Mouse (Mus musculus): ENCODE measurements at regions not wholly inside any gene's neighbourhood (a gene's known extent, or its start where the extent isn't known, plus 50 kb on each side); places are given as distances from the start of the nearest gene placed in this dataset.

GRCm38 (mm10) chr5:75880088-75880684, 98.1 kb downstream of the Kdr start:
- no peak for DNase-seq

GRCm38 (mm10) chr5:75878361-75878760, 99.9 kb downstream of the Kdr start:
- DNase-seq, result no peak

GRCm38 (mm10) chr5:75877609-75877971, 100.7 kb downstream of the Kdr start:
- DNase-seq, result no peak

GRCm38 (mm10) chr5:75876871-75877608, 101.2 kb downstream of the Kdr start:
- no peak for DNase-seq

GRCm38 (mm10) chr5:75871120-75871519, 107.1 kb downstream of the Kdr start:
- peak; percentile 36 for DNase-seq

GRCm38 (mm10) chr5:75870666-75871065, 107.6 kb downstream of the Kdr start:
- no peak for DNase-seq

- no peak for DNase-seq
Measured at GRCm38 (mm10) chr5:75869535-75869934, 108.7 kb downstream of the Kdr start.

GRCm38 (mm10) chr5:75865096-75865495, 113.2 kb downstream of the Kdr start:
- DNase-seq, result no peak

- DNase-seq, result no peak
Measured at GRCm38 (mm10) chr5:75863358-75863757, 114.9 kb downstream of the Kdr start.

GRCm38 (mm10) chr5:75862630-75862991, 115.6 kb downstream of the Kdr start:
- DNase-seq, result peak; percentile 12

GRCm38 (mm10) chr5:75861916-75862629, 116.2 kb downstream of the Kdr start:
- DNase-seq, result no peak

GRCm38 (mm10) chr5:75859316-75859836, 118.9 kb downstream of the Kdr start:
- no peak for DNase-seq

GRCm38 (mm10) chr5:75850855-75851254, 127.4 kb downstream of the Kdr start:
- no peak for DNase-seq

- DNase-seq, result no peak
Measured at GRCm38 (mm10) chr5:75847966-75848365, 130.3 kb downstream of the Kdr start.

GRCm38 (mm10) chr5:75847341-75847740, 130.9 kb downstream of the Kdr start:
- no peak for DNase-seq

GRCm38 (mm10) chr5:75846016-75846415, 132.2 kb downstream of the Kdr start:
- no peak for DNase-seq

GRCm38 (mm10) chr5:75843807-75844206, 134.5 kb downstream of the Kdr start:
- no peak for DNase-seq

- no peak for DNase-seq
Measured at GRCm38 (mm10) chr5:75840421-75840820, 137.8 kb downstream of the Kdr start.

GRCm38 (mm10) chr5:75835556-75835961, 142.7 kb downstream of the Kdr start:
- no peak for DNase-seq

GRCm38 (mm10) chr5:75834766-75835555, 143.3 kb downstream of the Kdr start:
- DNase-seq, result no peak

- DNase-seq, result no peak
Measured at GRCm38 (mm10) chr5:75832341-75832740, 145.9 kb downstream of the Kdr start.

GRCm38 (mm10) chr5:75829850-75830625, 148.2 kb downstream of the Kdr start:
- DNase-seq, result no peak
